Mouse (Mus musculus): ENCODE measurements around the gene Ccdc86.
A peak's percentile ranks its signal among the peaks of the same experiment; 100 is the strongest.

GRCm38 (mm10) chr19:10936077-10936476 is 13.0 kb downstream of the Ccdc86 start:
- no peak for TF ChIP-seq POLR2A (IDR thresholded peaks at IDR 0.05; ENCODE audit: borderline replicate concordance, extremely low read depth, insufficient read depth, insufficient read length, poor library complexity, severe bottlenecking)
- TF ChIP-seq CTCF (IDR thresholded peaks at IDR 0.05; ENCODE audit: borderline replicate concordance, extremely low read depth, insufficient read depth, insufficient read length): peak; percentile 0; the same call in 1 of the 2 replicates

Data from brain, embryonic 14.5 days (tissue).